Mouse (Mus musculus): ENCODE measurements around the gene Cmklr1. TPM values are rescaled to one million over a fixed set of nuclear protein-coding genes. Genes with fewer than 3 reads are reported as not detected.
A peak's percentile ranks its signal among the peaks of the same experiment; 100 is the strongest.

Gene Cmklr1
- polyA plus RNA-seq, 1 experiment from 2014 or later = 2.6 TPM

GRCm38 (mm10) chr5:113611771-113612233, 38.4 kb downstream of the Cmklr1 start:
- Histone ChIP-seq H3K4me1 (replicated peaks; ENCODE audit: control insufficient read depth, insufficient read depth) (no peaks in the 10 kb centered on the region), H3K4me3 (ENCODE audit: low read depth, low read length) (no peak overlapping the region), H3K9me3 (ENCODE audit: control insufficient read depth, low read length) (no peaks in the 10 kb centered on the region), H3K36me3 (ENCODE audit: control insufficient read depth, insufficient read depth, low read length) (no peaks in the 10 kb centered on the region), H3K4me2 (replicated peaks; ENCODE audit: low read depth) (no peak overlapping the region), H3K9ac (ENCODE audit: low read length) (no peak overlapping the region), H3K27ac (replicated peaks) (no peak overlapping the region), H3K27me3 (ENCODE audit: control insufficient read depth, insufficient read depth, low read length) (no peaks in the 10 kb centered on the region)
- DNase-seq (ENCODE audit: low spot score) = no peak
- ATAC-seq (ENCODE audit: low FRiP score, low TSS enrichment) = peak; percentile 24; the same call in 1 of the 2 replicates
- 63% methylated on average over 12 of the region's 12 CpGs for WGBS
- TF ChIP-seq EP300 (optimal IDR thresholded peaks at IDR 0.05) (no peak), CTCF (IDR thresholded peaks at IDR 0.05; ENCODE audit: low read depth) (no peak)

- WGBS = 69% methylated on average over 6 of the region's 6 CpGs
- DNase-seq (ENCODE audit: low spot score) = no peak
- H3K27me3 ChIP-seq (ENCODE audit: control insufficient read depth, insufficient read depth, low read length) = no peaks in the 10 kb centered on the region
- ATAC-seq (ENCODE audit: low FRiP score, low TSS enrichment) = no peak
- no peak overlapping the region for H3K4me3 ChIP-seq (ENCODE audit: low read depth, low read length)
- no peaks in the 10 kb centered on the region for H3K9me3 ChIP-seq (ENCODE audit: control insufficient read depth, low read length)
- no peaks in the 10 kb centered on the region for H3K4me1 ChIP-seq (replicated peaks; ENCODE audit: control insufficient read depth, insufficient read depth)
- H3K36me3 ChIP-seq (ENCODE audit: control insufficient read depth, insufficient read depth, low read length) = no peaks in the 10 kb centered on the region
- no peak overlapping the region for H3K4me2 ChIP-seq (replicated peaks; ENCODE audit: low read depth)
- no peak overlapping the region for H3K27ac ChIP-seq (replicated peaks)
- TF ChIP-seq EP300 (optimal IDR thresholded peaks at IDR 0.05) (no peak), CTCF (IDR thresholded peaks at IDR 0.05; ENCODE audit: low read depth) (no peak)
- no peak overlapping the region for H3K9ac ChIP-seq (ENCODE audit: low read length)
These were observed 39.1 kb downstream of the Cmklr1 start for GRCm38 (mm10) chr5:113611131-113611530.

GRCm38 (mm10) chr5:113610490-113610889, 39.7 kb downstream of the Cmklr1 start:
- H3K36me3 ChIP-seq (ENCODE audit: control insufficient read depth, insufficient read depth, low read length) = no peaks in the 10 kb centered on the region
- H3K27ac ChIP-seq (replicated peaks) = no peak overlapping the region
- H3K27me3 ChIP-seq (ENCODE audit: control insufficient read depth, insufficient read depth, low read length) = no peaks in the 10 kb centered on the region
- no peak overlapping the region for H3K4me3 ChIP-seq (ENCODE audit: low read depth, low read length)
- DNase-seq (ENCODE audit: low spot score) (no peak), ATAC-seq (ENCODE audit: low FRiP score, low TSS enrichment) (no peak)
- no peak overlapping the region for H3K4me2 ChIP-seq (replicated peaks; ENCODE audit: low read depth)
- no peaks in the 10 kb centered on the region for H3K4me1 ChIP-seq (replicated peaks; ENCODE audit: control insufficient read depth, insufficient read depth)
- WGBS = 64% methylated on average over 6 of the region's 6 CpGs
- no peak for TF ChIP-seq CTCF (IDR thresholded peaks at IDR 0.05; ENCODE audit: low read depth)
- TF ChIP-seq EP300 (optimal IDR thresholded peaks at IDR 0.05) = no peak
- no peaks in the 10 kb centered on the region for H3K9me3 ChIP-seq (ENCODE audit: control insufficient read depth, low read length)
- H3K9ac ChIP-seq (ENCODE audit: low read length) = no peak overlapping the region

- TF ChIP-seq EP300 (optimal IDR thresholded peaks at IDR 0.05) (no peak), CTCF (IDR thresholded peaks at IDR 0.05; ENCODE audit: low read depth) (no peak)
- no peaks in the 10 kb centered on the region for H3K4me1 ChIP-seq (replicated peaks; ENCODE audit: control insufficient read depth, insufficient read depth)
- 70% methylated on average over 5 of the region's 5 CpGs for WGBS
- H3K36me3 ChIP-seq (ENCODE audit: control insufficient read depth, insufficient read depth, low read length) = no peaks in the 10 kb centered on the region
- no peak overlapping the region for H3K4me2 ChIP-seq (replicated peaks; ENCODE audit: low read depth)
- no peak overlapping the region for H3K27ac ChIP-seq (replicated peaks)
- no peak overlapping the region for H3K9ac ChIP-seq (ENCODE audit: low read length)
- ATAC-seq (ENCODE audit: low FRiP score, low TSS enrichment) = no peak
- no peaks in the 10 kb centered on the region for H3K27me3 ChIP-seq (ENCODE audit: control insufficient read depth, insufficient read depth, low read length)
- DNase-seq (ENCODE audit: low spot score) = no peak
- no peaks in the 10 kb centered on the region for H3K9me3 ChIP-seq (ENCODE audit: control insufficient read depth, low read length)
- no peak overlapping the region for H3K4me3 ChIP-seq (ENCODE audit: low read depth, low read length)
These were observed 40.3 kb downstream of the Cmklr1 start for GRCm38 (mm10) chr5:113609891-113610290.

GRCm38 (mm10) chr5:113608511-113608910, 41.7 kb downstream of the Cmklr1 start:
- Histone ChIP-seq H3K9me3 (ENCODE audit: control insufficient read depth, low read length) (no peaks in the 10 kb centered on the region), H3K9ac (ENCODE audit: low read length) (no peak overlapping the region), H3K36me3 (ENCODE audit: control insufficient read depth, insufficient read depth, low read length) (no peaks in the 10 kb centered on the region), H3K4me3 (ENCODE audit: low read depth, low read length) (no peak overlapping the region), H3K27ac (replicated peaks) (no peak overlapping the region), H3K4me2 (replicated peaks; ENCODE audit: low read depth) (no peak overlapping the region), H3K4me1 (replicated peaks; ENCODE audit: control insufficient read depth, insufficient read depth) (no peaks in the 10 kb centered on the region), H3K27me3 (ENCODE audit: control insufficient read depth, insufficient read depth, low read length) (no peaks in the 10 kb centered on the region)
- DNase-seq (ENCODE audit: low spot score) (no peak), ATAC-seq (ENCODE audit: low FRiP score, low TSS enrichment) (no peak)
- 82% methylated on average over 8 of the region's 8 CpGs for WGBS
- TF ChIP-seq EP300 (optimal IDR thresholded peaks at IDR 0.05) = no peak
- TF ChIP-seq CTCF (IDR thresholded peaks at IDR 0.05; ENCODE audit: low read depth) = no peak

GRCm38 (mm10) chr5:113607941-113608431, 42.2 kb downstream of the Cmklr1 start:
- Histone ChIP-seq H3K9ac (ENCODE audit: low read length) (no peak overlapping the region), H3K36me3 (ENCODE audit: control insufficient read depth, insufficient read depth, low read length) (no peaks in the 10 kb centered on the region), H3K9me3 (ENCODE audit: control insufficient read depth, low read length) (no peaks in the 10 kb centered on the region), H3K4me2 (replicated peaks; ENCODE audit: low read depth) (no peak overlapping the region), H3K4me1 (replicated peaks; ENCODE audit: control insufficient read depth, insufficient read depth) (no peaks in the 10 kb centered on the region), H3K27ac (replicated peaks) (no peak overlapping the region; the same call in 1 of the 2 replicates), H3K27me3 (ENCODE audit: control insufficient read depth, insufficient read depth, low read length) (no peaks in the 10 kb centered on the region), H3K4me3 (ENCODE audit: low read depth, low read length) (no peak overlapping the region)
- no peak for TF ChIP-seq EP300 (optimal IDR thresholded peaks at IDR 0.05)
- TF ChIP-seq CTCF (IDR thresholded peaks at IDR 0.05; ENCODE audit: low read depth) = no peak
- DNase-seq (ENCODE audit: low spot score) (no peak), ATAC-seq (ENCODE audit: low FRiP score, low TSS enrichment) (no peak)
- 20% methylated on average over 13 of the region's 13 CpGs for WGBS

Measured in stomach, postnatal 0 days (tissue).